Mouse (Mus musculus) midbrain, embryonic 11.5 days (tissue): ENCODE results near the gene Trub2. TPM values are rescaled to one million over a fixed set of nuclear protein-coding genes. Genes with fewer than 3 reads are reported as not detected.

Experiments
- ATAC-seq: fragments of 200-750 bp; cut with Nextera tagmentation; 2 replicates; pipeline ENCODE4 v1.8.0; 2017; ENCODE audit warnings: moderate TSS enrichment, moderate library complexity; ENCODE audit not compliant: low FRiP score
- DNase-seq: peaks from one replicate; pipeline ENCODE4 v3.0.0; 2015; ENCODE audit warnings: low spot score; ENCODE audit errors: missing footprints
- H3K27ac ChIP-seq: fragments of 300-500 bp; sonication (generic); 2 replicates; pipeline ENCODE4 v1.5.1; 2014; ENCODE audit warnings: low read depth, low read length
- H3K27me3 ChIP-seq: fragments of 300-500 bp; sonication (generic); 2 replicates; pipeline ENCODE4 v1.6.1; 2014; ENCODE audit warnings: mild to moderate bottlenecking, low read length, moderate library complexity, mixed read lengths; ENCODE audit not compliant: control insufficient read depth, insufficient read depth
- H3K36me3 ChIP-seq: fragments of 300-500 bp; sonication (generic); 2 replicates; pipeline ENCODE4 v1.6.1; 2014; ENCODE audit warnings: mild to moderate bottlenecking, low read length, moderate library complexity, mixed read lengths; ENCODE audit not compliant: control insufficient read depth, insufficient read depth
- H3K4me1 ChIP-seq: fragments of 300-500 bp; sonication (generic); 2 replicates; pipeline ENCODE4 v1.6.1; 2014; ENCODE audit warnings: low read length; ENCODE audit not compliant: control insufficient read depth, insufficient read depth
- H3K4me2 ChIP-seq: fragments of 300-500 bp; sonication (generic); 2 replicates; pipeline ENCODE4 v1.6.1; 2014; ENCODE audit warnings: mild to moderate bottlenecking, moderate library complexity
- H3K4me3 ChIP-seq: fragments of 300-500 bp; sonication (generic); 2 replicates; pipeline ENCODE4 v1.5.1; 2014; ENCODE audit warnings: low read depth, low read length
- H3K9ac ChIP-seq: fragments of 300-500 bp; sonication (generic); 2 replicates; pipeline ENCODE4 v1.6.1; 2014; ENCODE audit warnings: low read length
- H3K9me3 ChIP-seq: fragments of 300-500 bp; sonication (generic); 2 replicates; pipeline ENCODE4 v1.6.1; 2016; ENCODE audit warnings: low read length; ENCODE audit not compliant: control insufficient read depth
- WGBS: fragments of 180-500 bp; shearing (Covaris S2); extraction: QIAGEN DNeasy Blood & Tissue Kit; methylation state at CpG from one replicate; pipeline ENCODE4 v1.1.7; 2014; 5-methylcytosine and 5-hydroxymethylcytosine counted together
- polyA plus RNA-seq: library from polyadenylated mRNA; unstranded; fragments of >200 nt; fragmentation: Nextera tagmentation; extraction: Ambion mirVana; gene quantifications from 2 replicates; pipeline ENCODE4 v1.2.1, GENCODE M21; 2014

The Trub2 gene
- polyA plus RNA-seq, 1 experiment from 2014 or later = 29.1 TPM

GRCm38 (mm10) chr2:29723132-29723531 lies 65.2 kb downstream of the Trub2 start:
- 99% methylated on average over 3 of the region's 3 CpGs for WGBS
- no peak for DNase-seq
- no peaks in the 10 kb centered on the region for H3K4me1 ChIP-seq
- H3K9me3 ChIP-seq = no peaks in the 10 kb centered on the region
- H3K27me3 ChIP-seq = no peaks in the 10 kb centered on the region
- no peak for ATAC-seq
- peaks cover 5% of the 10 kb centered on the region; the same call in 1 of the 2 replicates for H3K36me3 ChIP-seq
- H3K4me3 ChIP-seq = no peak overlapping the region
- H3K9ac ChIP-seq = no peak overlapping the region
- H3K27ac ChIP-seq = no peak overlapping the region
- no peak overlapping the region for H3K4me2 ChIP-seq

DNA sequence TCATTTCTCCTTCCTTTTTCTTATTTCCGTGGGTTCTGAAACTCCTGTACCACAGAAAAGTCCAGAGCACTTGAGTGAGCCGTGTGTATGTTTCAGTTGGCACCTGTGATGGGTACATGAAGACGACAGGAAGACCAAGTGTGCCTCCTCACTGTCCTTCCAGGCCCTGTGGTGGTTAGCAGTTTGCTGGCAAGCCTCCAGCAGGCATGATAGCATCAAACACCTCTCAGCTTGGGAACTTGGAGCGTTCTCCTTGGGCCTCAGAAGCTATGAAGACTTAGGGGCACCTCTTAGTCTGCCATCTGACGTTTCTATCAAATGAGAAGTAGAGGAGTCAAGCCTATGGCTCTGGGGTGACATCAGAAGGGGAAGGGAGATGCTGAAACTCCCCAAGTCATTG lies 69.7 kb downstream of the Trub2 start:
- no peak overlapping the region for H3K4me2 ChIP-seq
- WGBS = 87% methylated on average over 5 of the region's 5 CpGs
- ATAC-seq (no peak), DNase-seq (no peak)
- H3K4me1 ChIP-seq = no peaks in the 10 kb centered on the region
- H3K27ac ChIP-seq = no peak overlapping the region
- no peaks in the 10 kb centered on the region for H3K27me3 ChIP-seq
- H3K9ac ChIP-seq = no peak overlapping the region
- H3K36me3 ChIP-seq = no peaks in the 10 kb centered on the region
- H3K9me3 ChIP-seq = no peaks in the 10 kb centered on the region
- no peak overlapping the region for H3K4me3 ChIP-seq

DNA sequence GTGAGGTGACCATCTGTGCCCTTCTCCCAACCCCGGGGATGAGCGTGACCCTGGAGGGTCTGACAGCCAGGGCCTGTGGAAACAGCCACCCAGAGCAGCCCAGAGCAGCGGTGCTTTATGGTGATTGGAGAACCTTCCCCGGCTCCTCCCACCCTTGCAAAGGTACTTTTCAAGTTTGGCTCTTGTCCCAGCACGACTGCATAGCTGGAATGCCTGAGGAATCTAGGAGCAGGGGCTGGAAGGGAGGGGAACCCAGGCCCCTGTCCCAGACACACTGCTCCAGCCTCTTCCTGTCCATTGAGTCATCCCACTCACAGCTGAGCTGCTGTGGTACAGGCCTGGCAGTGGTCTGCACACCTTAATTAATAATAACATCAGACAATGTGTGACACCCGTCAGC lies 71.6 kb downstream of the Trub2 start:
- no peak overlapping the region for H3K27ac ChIP-seq
- H3K9me3 ChIP-seq = no peaks in the 10 kb centered on the region
- H3K4me2 ChIP-seq = no peak overlapping the region
- no peak overlapping the region for H3K9ac ChIP-seq
- ATAC-seq (no peak), DNase-seq (peak; percentile 89)
- H3K4me1 ChIP-seq = no peaks in the 10 kb centered on the region
- H3K27me3 ChIP-seq = no peaks in the 10 kb centered on the region
- H3K4me3 ChIP-seq = no peak overlapping the region
- whole genome bisulfite sequencing = 17% methylated on average over 6 of the region's 6 CpGs
- H3K36me3 ChIP-seq = no peaks in the 10 kb centered on the region

GRCm38 (mm10) chr2:29716143-29716542 lies 72.2 kb downstream of the Trub2 start:
- no peak overlapping the region for H3K9ac ChIP-seq
- H3K4me1 ChIP-seq = no peaks in the 10 kb centered on the region
- no peak overlapping the region for H3K4me2 ChIP-seq
- H3K36me3 ChIP-seq = no peaks in the 10 kb centered on the region
- 41% methylated on average over 7 of the region's 7 CpGs for WGBS
- ATAC-seq = no peak
- H3K27ac ChIP-seq = no peak overlapping the region
- H3K4me3 ChIP-seq = no peak overlapping the region
- no peaks in the 10 kb centered on the region for H3K27me3 ChIP-seq
- H3K9me3 ChIP-seq = no peaks in the 10 kb centered on the region
- DNase-seq = no peak

- WGBS = 91% methylated on average over 5 of the region's 5 CpGs
- Histone ChIP-seq H3K27me3 (no peaks in the 10 kb centered on the region), H3K4me2 (no peak overlapping the region), H3K27ac (no peak overlapping the region), H3K4me1 (no peaks in the 10 kb centered on the region), H3K9me3 (no peaks in the 10 kb centered on the region), H3K9ac (no peak overlapping the region), H3K4me3 (no peak overlapping the region), H3K36me3 (peaks cover 2% of the 10 kb centered on the region; the same call in 1 of the 2 replicates)
- DNase-seq (no peak), ATAC-seq (no peak)
Measured at GRCm38 (mm10) chr2:29714127-29714526, 74.2 kb downstream of the Trub2 start.

DNA sequence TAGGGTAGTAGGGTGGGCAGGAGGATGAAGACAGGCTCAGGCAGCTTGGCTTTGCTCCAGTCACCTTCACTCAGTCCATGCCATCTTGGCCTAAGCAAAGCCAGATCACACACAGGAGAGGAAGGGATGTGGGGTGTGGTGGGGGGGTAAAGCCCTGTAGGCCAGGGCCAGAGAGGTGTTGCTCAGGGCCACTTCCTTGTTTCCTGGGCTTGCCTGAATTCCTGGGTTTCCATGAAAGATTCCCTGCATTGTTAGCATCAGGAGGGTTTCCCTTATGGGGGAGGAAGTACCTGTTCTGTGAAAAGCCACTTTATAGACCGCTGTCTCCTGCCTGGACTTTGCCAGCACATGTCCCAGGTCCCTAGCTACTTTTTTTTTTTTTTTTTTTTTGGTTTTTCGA lies 74.8 kb downstream of the Trub2 start:
- peaks cover 4% of the 10 kb centered on the region; the same call in 1 of the 2 replicates for H3K36me3 ChIP-seq
- no peaks in the 10 kb centered on the region for H3K4me1 ChIP-seq
- H3K4me3 ChIP-seq = no peak overlapping the region

DNA sequence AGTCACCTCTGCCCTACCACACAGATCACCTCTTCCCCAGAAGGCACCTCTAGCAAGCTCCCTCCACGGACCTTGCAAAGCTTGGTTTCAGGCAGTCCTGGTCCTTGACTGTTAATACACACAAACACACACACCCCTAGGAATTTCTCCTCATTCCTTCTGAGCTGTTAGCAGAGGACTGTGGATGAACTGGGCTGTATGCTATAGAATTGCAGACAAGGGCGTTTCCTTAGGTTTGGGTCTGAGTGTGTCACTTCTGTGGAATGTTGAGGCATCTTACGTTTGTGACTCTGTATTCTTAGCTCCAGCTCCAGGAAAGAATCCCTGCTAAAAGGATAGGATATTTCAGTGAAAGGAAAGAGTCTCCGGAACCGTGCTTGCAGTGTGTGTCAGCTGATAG lies 76.4 kb downstream of the Trub2 start:
- no peaks in the 10 kb centered on the region for H3K4me1 ChIP-seq
- WGBS = 87% methylated on average over 5 of the region's 5 CpGs
- H3K36me3 ChIP-seq = peaks cover 7% of the 10 kb centered on the region
- no peaks in the 10 kb centered on the region for H3K27me3 ChIP-seq
- no peaks in the 10 kb centered on the region for H3K9me3 ChIP-seq
- H3K9ac ChIP-seq = no peak overlapping the region
- no peak overlapping the region for H3K4me3 ChIP-seq
- no peak for DNase-seq
- no peak overlapping the region for H3K4me2 ChIP-seq
- no peak for ATAC-seq
- H3K27ac ChIP-seq = no peak overlapping the region

More for the DNA sequence above, 74.8 kb downstream of the Trub2 start:
- Histone ChIP-seq H3K4me2 (no peak overlapping the region), H3K27ac (no peak overlapping the region), H3K9ac (no peak overlapping the region), H3K27me3 (no peaks in the 10 kb centered on the region), H3K9me3 (no peaks in the 10 kb centered on the region)
- no peak for DNase-seq
- WGBS = 95% methylated on average over 1 of the region's 2 CpGs
- no peak for ATAC-seq

Other genes starting within 250 kb of the Trub2 start
- gene Rapgef1, start 168.8 kb downstream of the Trub2 start, polyA plus RNA-seq = 12.4 and 15.6 TPM in 2 replicates
- gene Gm13420, start 36.8 kb downstream of the Trub2 start, polyA plus RNA-seq = not detected in 2 replicates
- gene Gm13547, start 29.2 kb downstream of the Trub2 start, polyA plus RNA-seq = not detected in 2 replicates
- 32.1 and 35.3 TPM in 2 replicates for gene Coq4, start 1.0 kb downstream of the Trub2 start, polyA plus RNA-seq
- 15.2 and 15.9 TPM in 2 replicates for gene Slc27a4, start 14.1 kb upstream of the Trub2 start, polyA plus RNA-seq
- 18.5 and 21.5 TPM in 2 replicates for gene Urm1, start 31.6 kb upstream of the Trub2 start, polyA plus RNA-seq
- 13.4 and 14.0 TPM in 2 replicates for gene Cercam, start 80.7 kb upstream of the Trub2 start, polyA plus RNA-seq
- 79.4 and 86.7 TPM in 2 replicates for gene Odf2, start 100.7 kb upstream of the Trub2 start, polyA plus RNA-seq
- 52.5 and 57.4 TPM in 2 replicates for gene Gle1, start 146.9 kb upstream of the Trub2 start, polyA plus RNA-seq
- gene Sptan1, start 177.1 kb upstream of the Trub2 start, polyA plus RNA-seq = 136 and 144 TPM in 2 replicates